Mouse (Mus musculus) heart, adult 8-10 months (tissue): ENCODE data around the gene Tnfrsf11a. TPM values are rescaled to one million over a fixed set of nuclear protein-coding genes. Genes with fewer than 3 reads are reported as not detected.

Source experiments
- total RNA-seq, 4 experiments: library from RNA; stranded (reverse); gene quantifications; 2 replicates each; pipeline ENCODE4 v1.2.4; 2022

Tnfrsf11a gene
- total RNA-seq, 4 experiments from 2014 or later, result 1.2 to 2.6 (median 2.1) TPM

Other genes starting within 250 kb of the Tnfrsf11a start
- 10 to 100 TPM; 12.4 to 18.4 (median 13.8) TPM for gene Pign, start 117.0 kb upstream of the Tnfrsf11a start, total RNA-seq
- gene Relch, start 116.9 kb upstream of the Tnfrsf11a start, total RNA-seq, result 10 to 100 TPM; 17.6 to 21.4 (median 19.2) TPM
- 10 to 100 TPM in 1 of 4 experiments, 1 to 10 TPM in 3; 7.9 to 10.5 (median 10.0) TPM for gene Zcchc2, start 209.7 kb downstream of the Tnfrsf11a start, total RNA-seq